Comparison of ENCODE assay signal across 9 mouse cellular contexts in the genomic region with DNA sequence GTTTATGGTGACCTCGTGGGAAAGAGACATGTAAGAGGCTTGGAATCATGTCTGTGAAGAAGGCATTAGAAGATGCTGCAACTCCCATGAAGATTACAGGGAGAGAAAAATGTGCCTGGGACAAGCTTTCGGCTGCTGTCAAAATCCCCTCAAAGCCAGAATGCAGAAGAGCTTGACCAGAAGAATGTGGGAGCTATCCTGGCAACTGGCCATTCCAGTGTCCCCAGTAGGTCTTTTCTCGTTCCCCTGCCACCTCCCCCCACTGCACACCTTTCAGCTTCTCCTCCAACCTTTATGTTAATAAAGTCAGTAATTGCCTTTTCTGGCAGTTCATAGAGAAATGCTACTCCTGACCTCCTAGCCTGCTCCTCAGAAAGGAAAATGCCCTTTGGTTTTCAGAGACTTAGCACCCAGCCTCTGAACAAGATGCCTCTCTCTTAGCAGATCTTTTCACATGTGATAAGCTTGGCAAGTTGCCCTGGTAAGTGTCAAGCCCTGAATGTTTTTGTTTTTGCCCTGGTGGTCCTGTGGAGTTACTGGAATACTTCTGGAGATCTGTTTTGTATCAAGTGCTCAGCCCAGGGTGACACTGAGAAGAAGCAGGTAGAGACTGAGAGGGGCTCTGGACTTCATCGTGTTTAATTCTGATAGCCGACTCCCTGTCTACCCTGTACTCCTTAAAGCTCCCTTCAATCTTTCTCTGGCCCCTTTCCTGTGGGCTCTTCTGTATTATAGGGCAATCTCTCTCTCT.
DNase-seq lines count a peak whose midpoint lies in the region; ATAC-seq and TF ChIP-seq lines count a peak whose summit lies in the region.
"Had no signal": no experiment of that assay in that cellular context is flagged by ENCODE, and none has a peak within 500 bp of the region (broad histone marks: within the 10 kb centered on the region; RNA-seq: fewer than 3 reads in every experiment).

No protein-coding gene starts in this region.

- WGBS in heart, embryonic 13.5 days: 5% methylated on average over 5 of the region's 5 CpGs
- WGBS in limb, embryonic 14.5 days: 19% methylated on average over 5 of the region's 5 CpGs

- ATAC-seq in heart, embryonic 13.5 days (ENCODE audit: extremely low read depth, insufficient number of reproducible peaks, low FRiP score, low TSS enrichment): peak; percentile 96
- ATAC-seq in limb, embryonic 14.5 days (ENCODE audit: low FRiP score, low read depth): peak; percentile 47; the same call in 1 of the 2 replicates
- no peak for ATAC-seq in granulocyte monocyte progenitor cell, adult 5-6 weeks (replicated peaks; ENCODE audit: poor library complexity, severe bottlenecking)
- ATAC-seq: forebrain, postnatal 0 days had no signal

- H3K4me2 ChIP-seq in heart, embryonic 13.5 days: peak overlapping the region; percentile 47
- no peak overlapping the region for H3K4me2 ChIP-seq in limb, embryonic 14.5 days (replicated peaks; ENCODE audit: low read depth, low read length, severe bottlenecking)

- no peak overlapping the region for H3K4me3 ChIP-seq in heart, embryonic 13.5 days
- no peak overlapping the region for H3K4me3 ChIP-seq in limb, embryonic 14.5 days (replicated peaks; ENCODE audit: low read length)

- peak overlapping the region; percentile 91 for H3K27ac ChIP-seq in heart, embryonic 13.5 days (replicated peaks)
- H3K27ac ChIP-seq in limb, embryonic 14.5 days (replicated peaks; ENCODE audit: low read depth, low read length): no peak overlapping the region

- H3K4me1 ChIP-seq in heart, embryonic 13.5 days: peaks cover 42% of the 10 kb centered on the region
- peaks cover 15% of the 10 kb centered on the region for H3K4me1 ChIP-seq in limb, embryonic 14.5 days (ENCODE audit: control insufficient read depth, insufficient read depth, low read length)

- no peaks in the 10 kb centered on the region for H3K27me3 ChIP-seq in heart, embryonic 13.5 days (replicated peaks)
- H3K27me3 ChIP-seq in limb, embryonic 14.5 days (ENCODE audit: control insufficient read depth, insufficient read depth, low read length): no peaks in the 10 kb centered on the region

- peak; percentile 12 for DNase-seq in left cerebral cortex, postnatal 4 days
- DNase-seq in left cerebral cortex, adult 8-10 months (ENCODE audit: low spot score in 2 of 2): no peak
- peak; percentile 67 for DNase-seq in embryo, embryonic 10.5 days (ENCODE audit: low spot score)
- peak; percentile 48 for DNase-seq in limb, embryonic 14.5 days (ENCODE audit: low spot score)
- no peak for DNase-seq in frontal cortex, postnatal 36 days (ENCODE audit: low spot score in 2 of 2)
- DNase-seq in neural tube, embryonic 10.5 days (ENCODE audit: extremely low spot score, low spot score): no peak
- DNase-seq: forebrain, postnatal 0 days had no signal

- TF ChIP-seq POLR2A in limb, embryonic 14.5 days (IDR thresholded peaks at IDR 0.05; ENCODE audit: borderline replicate concordance, extremely low read depth, insufficient read depth, insufficient read length): no peak

- H3K9me3 ChIP-seq in heart, embryonic 13.5 days: no peaks in the 10 kb centered on the region
- no peaks in the 10 kb centered on the region for H3K9me3 ChIP-seq in limb, embryonic 14.5 days (ENCODE audit: control insufficient read depth, low read length)

- no peak overlapping the region for H3K9ac ChIP-seq in heart, embryonic 13.5 days
- H3K9ac ChIP-seq in limb, embryonic 14.5 days (ENCODE audit: low read depth, low read length, severe bottlenecking): no peak overlapping the region
- H3K9ac ChIP-seq: forebrain, postnatal 0 days had no signal

- H3K36me3 ChIP-seq in heart, embryonic 13.5 days: no peaks in the 10 kb centered on the region
- no peaks in the 10 kb centered on the region for H3K36me3 ChIP-seq in limb, embryonic 14.5 days (ENCODE audit: control insufficient read depth, insufficient read depth, low read length)

- intact Hi-C loops in left cerebral cortex, postnatal 4 days (cut with DNase I): no loop called here

Comparison
In these comparisons a context has a peak if more than half of its experiments do, and no peak if none do; other contexts are left out.
1. DNase-seq: peak in left cerebral cortex, postnatal 4 days (single experiment), embryo, embryonic 10.5 days (single experiment) and limb, embryonic 14.5 days (single experiment); none in left cerebral cortex, adult 8-10 months (0 of 2), frontal cortex, postnatal 36 days (0 of 2) and neural tube, embryonic 10.5 days (single experiment).